Mouse (Mus musculus): Measurements from ENCODE around the gene Cldn3.
A peak's percentile ranks its signal among the peaks of the same experiment; 100 is the strongest.

Gene Cldn3

GRCm38 (mm10) chr5:134965852-134966821 lies 19.9 kb upstream of the Cldn3 start:
- no peak for DNase-seq (ENCODE audit: low read depth, low spot score)

DNA sequence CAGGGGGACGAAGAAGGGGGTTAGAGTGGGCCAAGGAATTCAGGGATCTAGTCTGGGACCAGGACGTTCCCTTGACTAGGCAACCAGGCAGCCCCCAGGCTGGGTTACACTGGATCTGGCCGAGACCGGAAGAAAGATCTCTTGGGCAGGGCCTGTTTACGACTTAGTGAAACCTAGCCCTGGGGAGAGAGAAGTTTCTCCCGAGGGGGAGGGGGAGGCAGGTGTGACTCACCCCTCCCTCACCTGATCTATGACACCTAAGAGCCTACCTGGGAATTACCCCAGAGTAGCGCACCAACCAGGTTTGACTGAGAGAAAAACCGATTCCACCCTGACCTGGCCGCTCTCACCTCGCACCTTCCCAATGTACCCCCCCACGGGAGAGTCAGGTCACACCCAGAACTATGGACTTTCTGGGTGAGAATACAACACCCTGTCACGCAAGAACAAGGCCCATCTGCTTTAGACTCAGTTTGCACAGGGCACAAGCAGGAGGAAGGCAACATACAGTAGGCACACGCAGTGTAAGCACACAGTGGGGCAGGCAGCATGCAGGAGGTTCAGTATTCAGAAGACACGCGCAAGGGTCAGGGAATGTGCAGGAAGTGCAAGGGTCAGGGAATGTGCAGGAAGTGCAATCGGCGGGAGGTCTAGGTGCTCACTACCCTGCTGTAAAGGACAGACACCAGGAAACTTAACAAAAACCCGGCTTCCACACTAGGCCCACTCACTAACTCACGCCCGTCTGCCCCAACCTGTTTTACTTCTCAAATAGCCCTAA lies 18.7 kb upstream of the Cldn3 start:
- no peak for DNase-seq (ENCODE audit: low read depth, low spot score)

GRCm38 (mm10) chr5:134970671-134971070 lies 15.3 kb upstream of the Cldn3 start:
- no peak for DNase-seq (ENCODE audit: low read depth, low spot score)

DNA sequence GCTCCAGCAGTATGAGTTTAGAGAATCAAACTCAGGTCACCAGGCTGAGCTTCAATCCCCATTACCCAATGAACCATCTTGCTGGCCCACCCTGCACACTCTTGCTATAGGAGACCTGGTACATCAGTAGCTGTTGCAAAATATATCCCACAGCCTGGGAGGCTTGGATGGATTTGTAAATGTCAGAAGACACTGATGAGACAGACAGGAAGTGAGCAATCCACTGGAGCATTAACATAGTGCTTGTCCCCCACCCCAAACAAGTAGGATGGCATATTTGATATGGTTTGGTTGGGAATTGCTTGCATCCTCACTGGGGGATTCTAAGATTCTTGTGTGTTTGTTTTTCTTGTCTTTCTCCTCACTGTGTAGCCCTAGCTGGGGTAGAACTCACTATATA lies 12.9 kb upstream of the Cldn3 start:
- no peak for DNase-seq (ENCODE audit: low read depth, low spot score)

DNA sequence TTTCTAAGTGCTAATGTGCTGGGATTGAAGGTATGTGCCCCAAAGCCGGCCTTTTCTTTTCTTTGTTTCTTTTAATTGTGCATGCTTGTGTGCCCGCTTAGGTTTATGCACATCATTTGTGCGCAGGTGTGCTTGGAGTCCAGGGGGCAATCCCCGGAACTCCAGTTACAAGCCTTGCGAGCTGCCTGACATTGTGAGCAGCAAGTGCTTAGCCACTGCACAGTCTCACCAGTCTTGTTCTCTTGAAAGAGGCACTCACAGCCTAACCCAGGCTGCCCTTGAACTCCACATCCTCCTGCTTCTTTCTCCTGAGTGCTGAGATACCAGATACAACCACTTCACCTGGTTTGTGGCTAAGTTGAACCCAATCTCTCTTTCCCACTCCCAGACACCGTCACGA lies 12.5 kb upstream of the Cldn3 start:
- no peak for DNase-seq (ENCODE audit: low read depth, low spot score)

- DNase-seq (ENCODE audit: low read depth, low spot score), result no peak
These were observed 11.7 kb upstream of the Cldn3 start for GRCm38 (mm10) chr5:134974294-134974693.

DNA sequence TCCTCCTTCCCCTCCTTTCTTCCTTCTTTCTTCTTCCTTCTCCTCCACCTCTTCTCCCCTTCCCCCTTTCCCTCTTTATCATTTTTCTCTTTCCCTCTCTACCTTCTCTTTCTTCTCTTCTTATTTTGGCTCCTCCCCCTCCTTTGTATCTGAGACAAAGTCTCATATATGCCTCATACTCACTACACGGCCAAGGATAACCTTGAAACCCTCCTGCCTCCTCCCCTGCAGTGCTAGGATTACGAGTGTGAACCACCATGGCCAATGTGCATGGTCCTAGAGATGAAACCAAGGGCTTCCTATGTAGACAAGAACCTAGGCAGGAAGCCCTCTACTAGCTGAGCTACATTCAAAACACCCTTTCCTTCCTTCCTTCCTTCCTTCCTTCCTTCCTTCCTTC lies 11.1 kb upstream of the Cldn3 start:
- DNase-seq (ENCODE audit: low read depth, low spot score), result no peak

DNA sequence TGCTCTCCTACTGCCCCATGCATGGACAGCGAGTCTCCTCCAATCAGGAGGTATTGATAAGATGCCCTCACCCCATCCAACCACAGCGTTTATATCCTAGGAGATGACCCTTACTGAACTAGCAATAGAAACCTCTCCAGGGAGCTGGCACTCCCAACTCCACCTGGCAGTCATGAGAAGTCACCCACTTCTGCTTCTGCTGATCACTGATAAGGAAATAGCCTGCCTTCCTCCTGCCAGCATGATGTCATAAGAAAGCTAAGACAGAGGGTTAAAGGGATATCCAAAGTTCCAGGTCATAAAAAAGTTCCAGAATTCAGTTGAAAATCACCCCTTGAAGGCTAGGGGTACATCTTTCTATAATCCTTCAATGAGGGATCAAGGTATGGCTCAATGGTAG lies 9.8 kb upstream of the Cldn3 start:
- no peak for DNase-seq (ENCODE audit: low read depth, low spot score)

- DNase-seq (ENCODE audit: low read depth, low spot score), result no peak
These were observed 9.3 kb upstream of the Cldn3 start for GRCm38 (mm10) chr5:134976577-134977250.

GRCm38 (mm10) chr5:134977837-134978236 lies 8.2 kb upstream of the Cldn3 start:
- DNase-seq (ENCODE audit: low read depth, low spot score), result no peak

GRCm38 (mm10) chr5:134981149-134981548 lies 4.9 kb upstream of the Cldn3 start:
- DNase-seq (ENCODE audit: low read depth, low spot score), result no peak

DNA sequence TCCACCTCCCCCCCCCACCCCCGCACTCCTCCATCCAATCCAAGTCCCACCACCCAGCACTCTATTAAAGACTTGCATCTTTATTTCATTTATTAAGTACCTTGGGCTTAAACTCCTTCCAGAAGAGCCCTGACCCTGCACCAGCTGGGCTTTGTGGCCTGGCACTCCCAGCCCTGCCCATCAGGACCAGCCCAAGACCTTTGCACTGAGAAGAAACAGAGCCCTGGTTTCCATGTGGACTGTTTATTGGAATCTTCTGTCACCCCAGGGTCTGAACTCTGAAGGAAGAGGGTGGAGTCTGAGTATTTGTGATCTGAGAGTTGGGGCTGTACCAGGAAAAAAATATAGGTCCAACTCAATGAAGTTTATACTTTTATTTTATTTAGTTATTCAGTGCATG lies 2.9 kb upstream of the Cldn3 start:
- DNase-seq (ENCODE audit: low read depth, low spot score), result no peak

DNA sequence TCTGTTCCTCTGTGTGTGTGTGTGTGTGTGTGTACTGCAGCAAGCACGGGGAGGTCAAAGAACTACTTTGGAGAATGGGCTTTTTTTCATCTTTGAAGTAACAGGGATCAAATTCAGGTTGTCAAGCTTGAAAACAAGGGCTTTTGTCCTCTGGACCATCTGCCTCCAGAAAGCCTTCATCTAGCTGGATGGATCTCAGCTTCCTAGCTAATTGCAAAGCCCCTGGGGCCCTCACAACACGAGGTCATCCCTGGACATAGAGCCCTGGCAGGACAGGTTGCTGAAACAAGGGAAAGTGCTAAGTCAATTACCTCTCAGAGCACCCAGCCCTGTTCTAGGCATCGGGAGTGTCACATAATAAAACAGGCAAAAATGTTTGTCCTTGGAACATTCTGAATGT lies 2.2 kb upstream of the Cldn3 start:
- no peak for DNase-seq (ENCODE audit: low read depth, low spot score)

DNA sequence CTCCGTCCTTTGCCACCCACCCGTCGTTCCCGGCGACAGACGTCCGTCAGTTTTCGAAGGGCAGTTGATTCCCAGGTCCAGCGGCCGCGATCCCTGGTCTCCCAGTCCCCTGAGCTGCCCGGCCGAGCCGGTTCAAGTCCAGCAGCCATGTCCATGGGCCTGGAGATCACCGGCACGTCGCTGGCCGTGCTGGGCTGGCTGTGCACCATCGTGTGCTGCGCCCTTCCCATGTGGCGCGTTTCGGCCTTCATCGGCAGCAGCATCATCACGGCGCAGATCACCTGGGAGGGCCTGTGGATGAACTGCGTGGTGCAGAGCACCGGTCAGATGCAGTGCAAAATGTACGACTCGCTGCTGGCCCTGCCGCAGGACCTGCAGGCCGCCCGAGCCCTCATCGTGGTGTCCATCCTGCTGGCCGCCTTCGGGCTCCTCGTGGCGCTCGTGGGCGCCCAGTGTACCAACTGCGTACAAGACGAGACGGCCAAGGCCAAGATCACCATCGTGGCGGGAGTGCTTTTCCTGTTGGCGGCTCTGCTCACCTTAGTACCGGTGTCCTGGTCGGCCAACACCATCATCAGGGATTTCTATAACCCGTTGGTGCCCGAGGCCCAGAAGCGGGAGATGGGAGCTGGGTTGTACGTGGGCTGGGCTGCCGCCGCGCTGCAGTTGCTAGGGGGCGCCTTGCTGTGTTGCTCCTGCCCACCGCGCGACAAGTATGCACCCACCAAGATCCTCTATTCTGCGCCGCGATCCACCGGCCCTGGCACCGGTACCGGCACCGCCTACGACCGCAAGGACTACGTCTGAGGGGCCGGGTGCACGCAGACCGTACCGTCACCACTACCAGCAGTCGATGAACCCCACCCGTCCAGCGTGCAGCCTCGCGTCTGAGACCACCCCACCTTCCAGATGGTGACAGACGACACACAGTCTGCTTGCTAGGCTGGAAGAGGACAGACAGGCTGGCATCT lies 569 bp downstream of the Cldn3 start:
- no peak for DNase-seq (ENCODE audit: low read depth, low spot score)

DNA sequence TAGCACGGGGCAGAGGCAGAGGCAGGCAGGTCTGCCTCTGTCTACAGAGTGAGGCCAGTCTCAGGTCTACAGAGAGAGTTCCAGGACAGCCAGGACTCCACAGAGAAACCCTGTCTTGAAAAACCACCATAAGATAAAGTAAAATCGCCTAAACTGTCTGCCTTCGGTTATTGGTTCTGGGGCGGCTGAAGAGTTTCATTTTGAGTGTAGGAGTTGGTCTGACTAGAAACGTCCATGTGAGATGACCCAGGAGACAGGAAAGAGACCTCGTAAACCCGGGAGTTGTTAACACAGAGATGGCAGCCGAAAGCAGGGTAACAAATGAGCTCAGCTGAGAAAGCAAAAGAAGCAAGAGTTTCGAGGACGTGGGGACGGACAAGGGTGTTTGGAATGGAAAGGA lies 3.2 kb downstream of the Cldn3 start:
- no peak for DNase-seq (ENCODE audit: low read depth, low spot score)

DNA sequence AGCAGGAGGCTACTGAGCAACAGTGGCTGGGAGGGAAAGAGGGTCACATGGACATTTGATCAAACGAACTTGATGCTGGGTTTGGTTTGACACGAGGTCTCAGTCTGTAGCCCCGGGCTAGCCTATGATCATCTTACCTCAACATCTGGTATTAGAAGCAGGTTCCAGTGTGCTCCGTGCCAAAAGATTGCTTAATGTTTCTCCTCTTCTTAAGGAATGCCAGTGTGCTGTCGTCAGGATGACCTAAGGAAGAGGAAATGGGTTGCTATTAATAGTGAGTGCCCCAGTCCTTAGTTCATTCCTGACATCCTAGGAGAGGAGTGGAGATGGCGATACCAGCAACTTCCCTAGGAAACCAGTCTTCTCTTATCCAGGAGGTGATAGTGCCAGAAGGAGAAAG lies 3.7 kb downstream of the Cldn3 start:
- no peak for DNase-seq (ENCODE audit: low read depth, low spot score)

DNA sequence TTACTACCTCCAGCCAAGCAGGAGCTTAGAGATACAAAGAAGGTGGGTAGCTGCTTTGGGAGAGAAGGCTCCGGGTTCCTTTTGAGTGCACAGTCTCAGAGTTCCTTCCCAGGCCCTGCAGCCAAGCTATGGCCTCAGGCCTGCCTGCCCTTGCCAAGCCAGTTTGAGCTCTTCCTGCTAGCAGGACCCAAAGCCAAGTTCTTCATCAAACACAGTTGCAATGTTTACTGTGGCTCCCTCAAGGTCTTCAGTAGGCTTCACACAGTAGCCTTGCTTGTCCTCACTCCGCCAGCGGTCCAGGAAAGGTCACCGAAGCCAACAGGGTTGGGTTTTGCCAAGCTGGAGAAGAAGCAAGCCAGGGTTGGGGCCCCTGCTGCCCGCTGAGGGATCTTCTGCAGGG lies 6.6 kb downstream of the Cldn3 start:
- DNase-seq (ENCODE audit: low read depth, low spot score), result no peak

DNA sequence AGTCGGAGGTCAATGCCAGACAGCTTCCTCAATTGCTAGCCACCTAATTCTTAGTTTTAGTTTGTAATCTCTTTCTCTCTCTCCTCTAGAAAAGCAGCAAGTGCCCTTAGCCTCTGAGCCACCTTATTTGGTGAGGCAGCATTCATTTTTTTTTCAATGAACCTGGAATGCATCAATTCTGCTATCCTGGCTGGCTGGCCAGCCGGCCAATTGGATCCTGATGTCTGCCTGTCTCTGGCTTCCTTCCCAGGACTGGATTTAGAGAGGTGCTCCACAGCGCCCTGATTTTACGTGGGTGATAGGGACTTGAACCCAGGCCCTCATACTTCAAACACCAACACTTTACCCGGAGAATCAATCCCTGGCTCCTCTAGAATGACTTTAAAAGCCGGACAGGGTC lies 12.3 kb downstream of the Cldn3 start:
- DNase-seq (ENCODE audit: low read depth, low spot score), result no peak

GRCm38 (mm10) chr5:134999797-135000196 lies 13.8 kb downstream of the Cldn3 start:
- no peak for DNase-seq (ENCODE audit: low read depth, low spot score)

GRCm38 (mm10) chr5:135000751-135001150 lies 14.7 kb downstream of the Cldn3 start:
- no peak for DNase-seq (ENCODE audit: low read depth, low spot score)

- DNase-seq (ENCODE audit: low read depth, low spot score), result peak; percentile 47
These were observed 15.3 kb downstream of the Cldn3 start for GRCm38 (mm10) chr5:135001309-135001708.
